Mouse (Mus musculus) telencephalon, adult 2 months (tissue): ENCODE measurements at regions not wholly inside any gene's neighbourhood (a gene's known extent, or its start where the extent isn't known, plus 50 kb on each side); places are given as distances from the start of the nearest gene placed in this dataset.
A peak's percentile ranks its signal among the peaks of the same experiment; 100 is the strongest.

ENCODE experiments used
- DNase-seq: peaks from one replicate; pipeline ENCODE4 v3.0.0-alpha.2; 2011; ENCODE audit warnings: low read depth, low spot score

GRCm38 (mm10) chr11:6924476-6924875, 87.0 kb upstream of the Gm11983 start:
- DNase-seq = no peak

DNA sequence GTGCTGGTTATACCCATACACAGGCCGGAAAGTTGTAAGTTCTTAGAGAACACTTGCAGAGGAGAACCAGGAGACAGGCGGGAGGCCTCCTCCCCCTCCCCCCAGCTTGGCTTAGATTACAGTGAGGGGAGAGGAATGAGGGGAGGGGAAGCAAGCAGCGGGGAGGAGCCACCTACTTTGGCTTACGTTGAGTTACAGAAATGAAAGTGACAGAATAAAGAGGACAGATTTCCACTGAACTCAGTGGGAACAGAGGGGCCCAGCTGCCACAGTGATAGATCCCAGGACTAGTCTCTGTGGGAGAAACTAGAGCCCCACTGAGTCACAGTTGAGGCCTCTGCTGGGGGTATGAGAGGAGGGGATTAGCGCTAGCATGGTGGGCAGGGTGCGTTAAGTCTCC, 86.5 kb upstream of the Gm11983 start:
- no peak for DNase-seq

GRCm38 (mm10) chr11:6918546-6918945, 81.1 kb upstream of the Gm11983 start:
- DNase-seq = no peak

DNA sequence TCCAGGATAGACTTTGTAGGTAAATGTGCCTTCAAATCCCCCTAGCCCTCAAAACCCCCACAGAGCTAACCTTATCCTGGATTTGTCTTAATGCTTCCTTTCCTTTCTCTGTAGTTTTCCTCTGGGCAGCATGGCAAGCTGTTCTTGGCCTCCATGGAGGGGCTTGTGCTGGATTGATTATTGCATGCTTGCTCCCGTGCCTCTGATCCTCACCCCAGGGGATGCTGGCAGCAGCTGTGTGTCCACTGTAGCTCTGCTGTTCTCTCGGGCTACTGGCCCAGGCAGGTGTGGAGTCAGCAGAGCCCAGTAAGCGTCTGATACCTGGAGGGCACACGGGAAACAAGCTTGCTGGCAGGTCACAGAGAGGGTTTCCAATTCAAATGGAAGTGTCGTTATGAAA, 68.2 kb upstream of the Gm11983 start:
- DNase-seq = no peak

DNA sequence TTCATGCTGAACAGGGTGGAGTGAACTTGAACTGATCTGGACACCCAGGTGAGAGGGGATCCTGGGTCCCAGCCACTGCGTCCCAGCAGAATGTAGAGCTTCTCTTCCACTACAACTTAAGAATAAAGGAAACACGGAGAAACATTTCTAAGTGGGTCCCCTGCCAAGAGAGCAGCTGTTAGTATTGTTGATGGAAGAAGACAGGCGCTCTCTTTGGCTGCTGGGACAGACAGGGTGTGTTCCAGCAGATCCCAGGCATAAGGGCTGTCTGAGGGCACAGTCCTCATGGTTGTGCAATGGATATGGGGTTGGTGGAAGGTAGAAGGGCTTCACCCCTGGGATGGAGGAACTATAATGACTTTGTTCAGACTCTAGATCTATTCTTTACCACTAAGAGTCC, 65.5 kb upstream of the Gm11983 start:
- DNase-seq = no peak

- no peak for DNase-seq
These were observed 64.8 kb upstream of the Gm11983 start for GRCm38 (mm10) chr11:6902271-6902670.

GRCm38 (mm10) chr11:6900769-6901481, 63.5 kb upstream of the Gm11983 start:
- DNase-seq = no peak

DNA sequence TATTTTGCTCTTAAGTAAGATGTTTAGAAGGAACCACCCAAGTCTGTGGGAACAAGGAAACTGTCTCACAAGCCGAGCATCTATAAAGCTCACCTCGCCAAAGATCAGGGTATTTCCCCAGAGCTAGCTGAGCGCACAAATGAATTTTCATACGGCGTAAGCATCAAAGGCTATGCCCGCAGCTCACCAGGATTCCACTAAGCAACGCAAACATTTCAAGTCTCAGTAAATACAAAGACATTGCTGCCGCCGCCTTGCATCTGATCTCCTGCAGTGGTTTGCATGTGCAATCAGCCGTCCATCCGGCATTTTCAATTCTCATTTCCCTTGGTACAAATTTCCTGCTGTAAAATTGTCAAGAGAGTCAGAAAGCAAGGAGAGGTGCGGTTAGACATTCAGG, 62.9 kb upstream of the Gm11983 start:
- no peak for DNase-seq

- DNase-seq = peak; percentile 80
These were observed 62.0 kb upstream of the Gm11983 start for GRCm38 (mm10) chr11:6899271-6900005.

DNA sequence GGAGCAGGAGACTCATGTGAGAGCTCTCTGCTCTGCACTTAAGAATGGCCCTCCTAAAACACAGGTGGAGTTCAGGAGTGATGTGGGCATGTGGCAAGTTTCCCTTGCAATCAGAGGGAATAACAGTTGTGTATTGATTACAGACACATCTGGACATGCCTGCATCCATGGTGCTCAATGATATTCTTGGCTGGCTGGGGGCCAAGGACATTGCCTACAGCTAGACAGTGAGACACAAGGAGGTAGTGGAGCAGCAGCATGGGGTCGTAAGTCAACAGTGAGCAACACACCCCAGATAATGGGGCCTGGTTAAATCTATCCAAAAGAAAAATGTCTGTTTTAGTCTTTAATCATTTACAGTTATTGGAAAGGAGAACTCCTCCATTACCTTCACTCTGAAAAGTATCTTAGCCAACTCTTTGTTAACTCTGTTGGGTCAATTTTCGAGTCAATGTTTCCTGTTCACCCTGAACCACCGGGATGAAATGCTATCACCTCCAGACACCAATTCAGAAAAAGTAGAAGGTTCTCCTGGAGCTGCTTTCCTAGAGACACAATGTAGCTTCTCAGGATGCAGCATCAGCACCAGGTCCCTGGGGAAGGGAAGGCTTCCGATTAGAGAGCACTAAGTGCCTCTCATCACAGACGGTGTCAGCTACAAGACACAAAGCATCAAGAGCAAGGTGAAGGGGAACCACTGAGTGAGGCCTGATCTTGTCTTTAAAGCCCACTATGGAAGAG, 61.1 kb upstream of the Gm11983 start:
- DNase-seq = no peak

- DNase-seq = no peak
These were observed 58.3 kb upstream of the Gm11983 start for GRCm38 (mm10) chr11:6895786-6896093.

- DNase-seq = no peak
These were observed 57.7 kb upstream of the Gm11983 start for GRCm38 (mm10) chr11:6894911-6895785.

DNA sequence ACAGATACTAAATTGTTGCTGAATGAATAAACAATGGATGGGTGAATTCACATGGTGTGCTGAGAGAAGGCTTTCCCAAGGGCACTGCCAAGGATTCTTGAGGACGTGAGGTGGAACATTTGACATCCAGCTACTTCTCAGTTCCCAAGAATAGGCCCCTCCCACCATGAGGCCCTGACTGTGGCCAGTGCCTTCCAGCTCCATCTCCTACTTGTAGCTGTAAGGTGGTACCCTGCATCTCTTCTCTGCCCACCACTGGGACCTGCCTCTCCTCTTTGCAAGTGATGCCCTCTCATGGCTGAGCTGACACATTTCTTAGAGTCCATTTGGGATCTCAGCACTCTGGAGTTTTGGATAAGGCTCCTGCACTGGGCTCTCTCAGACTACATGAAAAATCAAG, 56.3 kb upstream of the Gm11983 start:
- DNase-seq = no peak

- DNase-seq = no peak
These were observed 55.6 kb upstream of the Gm11983 start for GRCm38 (mm10) chr11:6893063-6893462.

GRCm38 (mm10) chr11:6890450-6890849, 53.0 kb upstream of the Gm11983 start:
- no peak for DNase-seq

DNA sequence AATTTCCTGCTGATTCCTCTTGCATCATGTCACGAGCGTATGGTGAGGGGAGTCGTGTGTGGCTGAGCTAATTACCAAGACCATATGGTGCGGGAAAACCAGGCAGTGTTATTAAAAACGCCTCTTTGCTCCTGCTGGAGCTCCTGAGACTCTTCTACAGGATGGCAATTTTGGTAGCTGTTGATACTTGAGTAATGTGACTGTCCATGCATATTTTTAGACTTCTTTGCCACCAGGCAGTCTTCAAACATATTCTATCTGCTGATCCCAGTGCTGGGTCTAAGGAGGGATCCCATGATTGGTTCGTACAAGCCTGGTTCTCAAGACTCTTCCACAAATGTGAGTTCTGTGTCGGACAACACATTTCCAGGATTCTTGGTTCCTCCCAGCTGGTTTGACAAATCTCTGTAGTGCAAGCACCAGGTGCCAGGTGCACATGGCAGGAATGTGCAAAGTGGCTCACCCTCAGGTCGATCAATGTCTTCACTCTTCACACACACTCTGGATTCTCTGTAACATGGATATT, 52.3 kb upstream of the Gm11983 start:
- peak; percentile 86 for DNase-seq

DNA sequence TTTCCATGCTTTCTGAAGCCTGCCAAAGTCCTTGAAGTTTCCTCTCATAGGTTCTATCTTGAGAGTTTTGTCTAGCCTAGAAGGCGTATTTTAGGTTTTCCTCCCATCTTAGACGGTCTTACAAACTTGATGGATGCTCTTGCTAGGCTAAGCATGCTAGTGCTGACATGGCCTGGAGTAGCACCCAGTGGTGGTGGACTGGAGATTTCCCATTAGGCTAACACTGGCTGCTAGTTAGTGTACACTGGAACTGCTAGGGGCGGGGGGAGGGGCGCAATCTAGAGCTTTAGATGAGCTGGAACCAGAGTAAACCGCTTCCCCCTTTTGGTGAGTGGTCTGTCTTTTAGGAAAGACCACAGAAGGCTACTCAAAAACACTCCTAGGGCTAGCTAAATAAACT, 51.7 kb upstream of the Gm11983 start:
- no peak for DNase-seq
